Comparison of ENCODE assay signal across 8 mouse cellular contexts in genomic region chr19:29366969-29367622, GRCm38 (mm10). TPM values are rescaled to one million over a fixed set of nuclear protein-coding genes. Genes with fewer than 3 reads are reported as not detected.
A peak's percentile ranks its signal among the peaks of the same experiment; 100 is the strongest.
DNase-seq lines count a peak whose midpoint lies in the region; ATAC-seq and TF ChIP-seq lines count a peak whose summit lies in the region.

Gene Plgrkt (minus strand): TSS chr19:29367390.
Gene Cd274 (plus strand): TSS chr19:29367455.

- peaks cover 0 to 6% of the 10 kb centered on the region in 2 experiments; a peak in 2 of 4 replicates for H3K4me1 ChIP-seq in ES-E14 (ENCODE audit: control insufficient read depth in 2 of 2, insufficient read depth in 2 of 2, low read length in 2 of 2, poor library complexity in 1 of 2)
- H3K4me1 ChIP-seq in forebrain, embryonic 13.5 days, result peaks cover 19% of the 10 kb centered on the region

- ATAC-seq in forebrain, embryonic 13.5 days, result 0 out of 2 replicates have a peak, but pooled peaks have one; percentile 54

- H3K27me3 ChIP-seq in forebrain, embryonic 13.5 days, result no peaks in the 10 kb centered on the region

- H3K36me3 ChIP-seq in ES-E14 (ENCODE audit: control insufficient read depth, insufficient read depth, low read length, poor library complexity, severe bottlenecking), result no peaks in the 10 kb centered on the region
- H3K36me3 ChIP-seq in forebrain, embryonic 13.5 days (ENCODE audit: poor library complexity, severe bottlenecking), result no peaks in the 10 kb centered on the region

- H3K9ac ChIP-seq in ES-E14 (ENCODE audit: insufficient read depth, low read depth, low read length, poor library complexity, severe bottlenecking), result no peak within 1 kb of the TSS
- peak within 1 kb of the TSS; percentile 58 for H3K9ac ChIP-seq in forebrain, embryonic 13.5 days

- no peaks in the 10 kb centered on the region for H3K9me3 ChIP-seq in ES-E14 (ENCODE audit: control insufficient read depth, insufficient read depth, low read depth, low read length)
- no peaks in the 10 kb centered on the region for H3K9me3 ChIP-seq in forebrain, embryonic 13.5 days (replicated peaks)

- in situ Hi-C loops in ES-E14 (cut with MboI; ENCODE audit: low sequenced_read_pairs in 2 of 2, unreplicated experiment in 2 of 2), result no loop called here

- DNase-seq in ES-E14 (ENCODE audit: low read depth, low spot score), result peak; percentile 43
- peak; percentile 88 for DNase-seq in c-Kit-positive CD71-positive TER-119-positive erythroid progenitor cells, embryonic 14.5 days (ENCODE audit: low spot score)
- peak; percentile 69 for DNase-seq in heart, postnatal 25 days (ENCODE audit: low spot score)
- peak; percentile 79 for DNase-seq in layer of hippocampus, adult 9-11 months
- DNase-seq in lung, postnatal 25 days (ENCODE audit: low spot score), result peak; percentile 90
- peak; percentile 74 for DNase-seq in ovary, postnatal 36 days (ENCODE audit: low spot score)
- DNase-seq in thymus, postnatal 25 days, result peak; percentile 90

- H3K4me3 ChIP-seq in ES-E14 (ENCODE audit: insufficient read depth in 1 of 2, low read depth in 1 of 2, low read length in 2 of 2, poor library complexity in 1 of 2, severe bottlenecking in 1 of 2), result peak within 1 kb of the TSS in 1 of 2 experiments; percentile 51; a peak in 3 of 4 replicates
- peak within 1 kb of the TSS; percentile 43 for H3K4me3 ChIP-seq in forebrain, embryonic 13.5 days

- no peak within 1 kb of the TSS for H3K27ac ChIP-seq in ES-E14 (ENCODE audit: insufficient read depth, low read depth, low read length, poor library complexity, severe bottlenecking)
- H3K27ac ChIP-seq in forebrain, embryonic 13.5 days, result no peak within 1 kb of the TSS

- H3K4me2 ChIP-seq in forebrain, embryonic 13.5 days, result peak within 1 kb of the TSS; percentile 80

- WGBS in forebrain, embryonic 13.5 days, result 5% methylated on average over 26 of the region's 26 CpGs

- intact Hi-C loops in heart, postnatal 25 days (cut with DNase I), result no loop called here

TF ChIP-seq in ES-E14, 5 proteins besides CTCF, POLR2A, EP300 and RAD21:
- TF ChIP-seq MAFK (IDR thresholded peaks at IDR 0.05; ENCODE audit: insufficient read depth, low read depth, low read length) (no peak), HCFC1 (IDR thresholded peaks at IDR 0.05; ENCODE audit: borderline replicate concordance, insufficient read depth, low read length) (no peak), ZC3H11A (IDR thresholded peaks at IDR 0.05; ENCODE audit: borderline replicate concordance, low read depth, low read length) (no peak), CHD2 (IDR thresholded peaks at IDR 0.05; ENCODE audit: low read depth, low read length) (no peak), ZNF384 (IDR thresholded peaks at IDR 0.05; ENCODE audit: low read depth, low read length) (no peak)

RNA-seq across cellular contexts. Expression of gene Plgrkt, which starts in this region (rescaled TPM):
- total RNA-seq in ES-E14 (2012; rRNA removed), result 13.6 and 15.7 TPM in 2 replicates
- 88.6 and 102 TPM in 2 replicates for polyA plus RNA-seq in forebrain, embryonic 13.5 days (2015; fragmentation: Nextera tagmentation; extraction: Ambion mirVana)
- 10 to 100 TPM; 24.9 to 27.3 TPM for total RNA-seq in heart, postnatal 25 days (2021)

RNA-seq across cellular contexts. Expression of gene Cd274, which starts in this region (rescaled TPM):
- total RNA-seq in ES-E14 (2012; rRNA removed), result 0.58 and 0.62 TPM in 2 replicates
- 0.38 and 0.41 TPM in 2 replicates for polyA plus RNA-seq in forebrain, embryonic 13.5 days (2015; fragmentation: Nextera tagmentation; extraction: Ambion mirVana)
- total RNA-seq in heart, postnatal 25 days (2021), result 1 to 10 TPM; 2.0 to 2.3 TPM
